Mouse (Mus musculus): ENCODE measurements at regions not wholly inside any gene's neighbourhood (a gene's known extent, or its start where the extent isn't known, plus 50 kb on each side); places are given as distances from the start of the nearest gene placed in this dataset.

- no peak for DNase-seq
Observed at GRCm38 (mm10) chr1:157964461-157964860, 391.7 kb downstream of the Brinp2 start.

- no peak for DNase-seq
Observed at GRCm38 (mm10) chr1:157969635-157970111, 386.5 kb downstream of the Brinp2 start.

GRCm38 (mm10) chr1:157973373-157974232, 382.5 kb downstream of the Brinp2 start:
- DNase-seq, result no peak

GRCm38 (mm10) chr1:157974656-157975055, 381.5 kb downstream of the Brinp2 start:
- no peak for DNase-seq

- peak; percentile 15 for DNase-seq
Observed at GRCm38 (mm10) chr1:158019161-158019560, 337.0 kb downstream of the Brinp2 start.

- no peak for DNase-seq
Observed at GRCm38 (mm10) chr1:158039756-158040155, 316.4 kb downstream of the Brinp2 start.

GRCm38 (mm10) chr1:158040334-158040733, 315.8 kb downstream of the Brinp2 start:
- DNase-seq, result no peak

- DNase-seq, result no peak
Observed at GRCm38 (mm10) chr1:158052644-158053043, 303.5 kb downstream of the Brinp2 start.

GRCm38 (mm10) chr1:158054961-158055360, 301.2 kb downstream of the Brinp2 start:
- no peak for DNase-seq

GRCm38 (mm10) chr1:158056994-158057630, 299.0 kb downstream of the Brinp2 start:
- DNase-seq, result no peak

- peak; percentile 1 for DNase-seq
Observed at GRCm38 (mm10) chr1:158057789-158058188, 298.3 kb downstream of the Brinp2 start.

- DNase-seq, result no peak
Observed at GRCm38 (mm10) chr1:158061995-158062394, 294.1 kb downstream of the Brinp2 start.

GRCm38 (mm10) chr1:158082181-158082580, 273.9 kb downstream of the Brinp2 start:
- DNase-seq, result no peak

GRCm38 (mm10) chr1:158085856-158086255, 270.3 kb downstream of the Brinp2 start:
- DNase-seq, result no peak

- DNase-seq, result no peak
Observed at GRCm38 (mm10) chr1:158097500-158097899, 258.6 kb downstream of the Brinp2 start.

GRCm38 (mm10) chr1:158119708-158120107, 236.4 kb downstream of the Brinp2 start:
- DNase-seq, result no peak

- DNase-seq, result no peak
Observed at GRCm38 (mm10) chr1:158124902-158125301, 231.2 kb downstream of the Brinp2 start.

- no peak for DNase-seq
Observed at GRCm38 (mm10) chr1:158126272-158126671, 229.9 kb downstream of the Brinp2 start.

- DNase-seq, result no peak
Observed at GRCm38 (mm10) chr1:158129243-158129770, 226.8 kb downstream of the Brinp2 start.

GRCm38 (mm10) chr1:158147525-158147924, 208.6 kb downstream of the Brinp2 start:
- peak; percentile 17 for DNase-seq

- no peak for DNase-seq
Observed at GRCm38 (mm10) chr1:158148035-158148434, 208.1 kb downstream of the Brinp2 start.

GRCm38 (mm10) chr1:158161111-158161510, 195.0 kb downstream of the Brinp2 start:
- no peak for DNase-seq

GRCm38 (mm10) chr1:158161533-158161932, 194.6 kb downstream of the Brinp2 start:
- no peak for DNase-seq

- DNase-seq, result no peak
Observed at GRCm38 (mm10) chr1:158163411-158163810, 192.7 kb downstream of the Brinp2 start.
